Mouse (Mus musculus) neutrophil, adult 5-6 weeks (primary cell): ENCODE data around the gene 4931400O07Rik. TPM values are rescaled to one million over a fixed set of nuclear protein-coding genes. Genes with fewer than 3 reads are reported as not detected.

Experiments used
- ATAC-seq: fragments of 151-379, 151-347 bp; 2 replicates; pipeline ENCODE4 v1.8.0; 2017; ENCODE audit warnings: mild to moderate bottlenecking, moderate TSS enrichment; ENCODE audit not compliant: insufficient number of reproducible peaks, poor library complexity, low FRiP score, severe bottlenecking; ENCODE audit errors: extremely low read depth
- total RNA-seq: library from RNA; stranded (forward); fragments of 200-1000 nt; gene quantifications from 2 replicates; pipeline ENCODE4 v1.2.3, GENCODE M21; 2017

Gene 4931400O07Rik
- not detected in 2 replicates for total RNA-seq

GRCm38 (mm10) chrX:62467691-62468090 is at the start of gene 4931400O07Rik:
Gene 4931400O07Rik, plus strand, starts transcription at chrX:62467991.
- no peak for ATAC-seq

Other genes starting within 250 kb of the 4931400O07Rik start
- not detected in 2 replicates for gene 4933402E13Rik, start 184.5 kb upstream of the 4931400O07Rik start, total RNA-seq